Mouse (Mus musculus) telencephalon, adult 2 months (tissue): ENCODE results near the gene Nme9.

Experiments used
- DNase-seq: peaks from one replicate; pipeline ENCODE4 v3.0.0-alpha.2; 2011; ENCODE audit warnings: low read depth, low spot score

Nme9 gene

GRCm38 (mm10) chr9:99451161-99451560 lies at the start of gene Nme9:
TSS of gene Nme9 (plus strand) at chr9:99451475.
- DNase-seq: no peak

- DNase-seq: no peak
Observed at GRCm38 (mm10) chr9:99409280-99409679, 42.0 kb upstream of the Nme9 start.

GRCm38 (mm10) chr9:99411093-99411492 lies 40.2 kb upstream of the Nme9 start:
- no peak for DNase-seq

- DNase-seq: no peak
Observed at GRCm38 (mm10) chr9:99411785-99412184, 39.5 kb upstream of the Nme9 start.

GRCm38 (mm10) chr9:99416809-99417208 lies 34.5 kb upstream of the Nme9 start:
- DNase-seq: no peak

GRCm38 (mm10) chr9:99417288-99417846 lies 33.9 kb upstream of the Nme9 start:
- no peak for DNase-seq

GRCm38 (mm10) chr9:99418377-99418776 lies 32.9 kb upstream of the Nme9 start:
- peak; percentile 72 for DNase-seq

GRCm38 (mm10) chr9:99419951-99420701 lies 31.1 kb upstream of the Nme9 start:
- no peak for DNase-seq

GRCm38 (mm10) chr9:99421914-99422313 lies 29.4 kb upstream of the Nme9 start:
- no peak for DNase-seq

- DNase-seq: no peak
Observed at GRCm38 (mm10) chr9:99423692-99424573, 27.3 kb upstream of the Nme9 start.

GRCm38 (mm10) chr9:99424574-99424863 lies 26.8 kb upstream of the Nme9 start:
- DNase-seq: no peak

GRCm38 (mm10) chr9:99425262-99425661 lies 26.0 kb upstream of the Nme9 start:
- no peak for DNase-seq

GRCm38 (mm10) chr9:99428601-99429331 lies 22.5 kb upstream of the Nme9 start:
- peak; percentile 84 for DNase-seq

- peak; percentile 76 for DNase-seq
Observed at GRCm38 (mm10) chr9:99429845-99430244, 21.4 kb upstream of the Nme9 start.

GRCm38 (mm10) chr9:99430806-99431205 lies 20.5 kb upstream of the Nme9 start:
- no peak for DNase-seq

GRCm38 (mm10) chr9:99431346-99431745 lies 19.9 kb upstream of the Nme9 start:
- peak; percentile 77 for DNase-seq

GRCm38 (mm10) chr9:99431963-99432362 lies 19.3 kb upstream of the Nme9 start:
- DNase-seq: no peak

- DNase-seq: no peak
Observed at GRCm38 (mm10) chr9:99432478-99432877, 18.8 kb upstream of the Nme9 start.

GRCm38 (mm10) chr9:99434892-99435618 lies 16.2 kb upstream of the Nme9 start:
- DNase-seq: peak; percentile 76

- DNase-seq: no peak
Observed at GRCm38 (mm10) chr9:99435619-99436181, 15.6 kb upstream of the Nme9 start.
